Mouse (Mus musculus): Measurements from ENCODE around the gene Gpc5. TPM values are rescaled to one million over a fixed set of nuclear protein-coding genes. Genes with fewer than 3 reads are reported as not detected.

Gpc5 gene
- polyA plus RNA-seq, 2 experiments: 0.05 TPM; not detected in 1

DNA sequence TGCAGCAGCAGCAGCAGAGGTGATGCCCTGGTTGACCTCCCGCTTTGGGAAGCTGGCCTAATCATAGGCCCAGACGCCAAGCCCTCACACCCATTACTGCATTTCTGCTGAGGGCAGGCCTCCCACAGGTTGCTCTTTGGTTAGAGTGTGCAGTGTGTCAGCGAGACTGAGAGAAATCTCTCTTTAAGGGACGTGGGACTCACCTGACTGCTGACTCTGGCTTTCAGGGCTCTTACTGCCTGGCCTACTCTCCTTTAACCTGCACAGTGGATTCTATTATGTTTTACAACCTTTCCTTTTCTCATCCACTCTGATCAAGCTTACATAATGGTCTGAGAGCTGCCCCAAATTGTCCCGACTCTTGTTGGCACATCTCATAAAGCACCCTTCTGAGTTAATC, 234.4 kb downstream of the Gpc5 start:
- Histone ChIP-seq H3K36me3 (replicated peaks; ENCODE audit: control insufficient read depth, insufficient read depth, low read depth) (no peaks in the 10 kb centered on the region), H3K4me2 (ENCODE audit: low read depth) (no peak overlapping the region), H3K4me3 (ENCODE audit: insufficient read depth in 1 of 2, low read depth in 2 of 2, low read length in 2 of 2) (no peak overlapping the region), H3K27me3 (ENCODE audit: control insufficient read depth, insufficient read depth, low read length) (no peaks in the 10 kb centered on the region), H3K4me1 (replicated peaks; ENCODE audit: control insufficient read depth in 2 of 2, insufficient read depth in 2 of 2, low read length in 1 of 2) (no peaks in the 10 kb centered on the region), H3K9ac (replicated peaks) (no peak overlapping the region), H3K9me3 (ENCODE audit: control insufficient read depth, low read length) (no peaks in the 10 kb centered on the region), H3K27ac (no peak overlapping the region)
- no peak for TF ChIP-seq EP300 (IDR thresholded peaks at IDR 0.05; ENCODE audit: low read depth)
- TF ChIP-seq CTCF (IDR thresholded peaks at IDR 0.05; ENCODE audit: low read depth): no peak
- ATAC-seq (ENCODE audit: insufficient read depth): no peak
- 57% methylated on average over 5 of the region's 5 CpGs for WGBS (ENCODE audit: insufficient replicate concordance)
- DNase-seq (ENCODE audit: low read depth in 3 of 3, low spot score in 3 of 3): no peak

DNA sequence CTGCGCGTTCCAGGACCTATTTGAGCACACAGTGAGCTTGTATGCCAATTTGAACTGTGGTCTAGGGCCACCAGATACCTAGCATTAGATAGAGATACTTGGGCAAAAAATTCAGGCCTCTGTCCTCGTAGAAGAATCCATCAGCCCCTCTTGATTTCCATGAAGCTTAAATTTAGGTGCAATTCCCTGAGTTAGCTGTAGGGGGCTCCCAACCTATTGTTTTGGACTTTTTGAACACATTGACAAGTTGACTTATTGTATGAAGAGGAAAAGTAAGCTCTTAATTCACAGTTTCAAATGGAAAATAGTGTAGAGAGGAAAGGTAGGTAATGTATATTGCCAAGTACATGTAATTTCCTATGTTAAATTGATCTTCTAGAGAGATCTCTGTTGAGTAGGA, 247.1 kb downstream of the Gpc5 start:
- TF ChIP-seq CTCF (IDR thresholded peaks at IDR 0.05; ENCODE audit: low read depth) (peak; percentile 26; the same call in 1 of the 2 replicates), EP300 (IDR thresholded peaks at IDR 0.05; ENCODE audit: low read depth) (no peak)
- WGBS (ENCODE audit: insufficient replicate concordance): 52% methylated on average over 3 of the region's 3 CpGs
- H3K36me3 ChIP-seq (replicated peaks; ENCODE audit: control insufficient read depth, insufficient read depth, low read depth): no peaks in the 10 kb centered on the region
- no peaks in the 10 kb centered on the region for H3K27me3 ChIP-seq (ENCODE audit: control insufficient read depth, insufficient read depth, low read length)
- H3K4me3 ChIP-seq (ENCODE audit: insufficient read depth in 1 of 2, low read depth in 2 of 2, low read length in 2 of 2): no peak overlapping the region
- H3K4me2 ChIP-seq (ENCODE audit: low read depth): no peak overlapping the region
- no peak overlapping the region for H3K9ac ChIP-seq (replicated peaks)
- ATAC-seq (ENCODE audit: insufficient read depth): no peak
- H3K27ac ChIP-seq: no peak overlapping the region
- DNase-seq (ENCODE audit: low read depth in 3 of 3, low spot score in 3 of 3): no peak
- no peaks in the 10 kb centered on the region for H3K4me1 ChIP-seq (replicated peaks; ENCODE audit: control insufficient read depth in 2 of 2, insufficient read depth in 2 of 2, low read length in 1 of 2)
- H3K9me3 ChIP-seq (ENCODE audit: control insufficient read depth, low read length): no peaks in the 10 kb centered on the region

GRCm38 (mm10) chr14:115342597-115342996, 250.6 kb downstream of the Gpc5 start:
- 45% methylated on average over 2 of the region's 2 CpGs for WGBS (ENCODE audit: insufficient replicate concordance)
- no peak for ATAC-seq (ENCODE audit: insufficient read depth)
- H3K4me1 ChIP-seq (replicated peaks; ENCODE audit: control insufficient read depth in 2 of 2, insufficient read depth in 2 of 2, low read length in 1 of 2): no peaks in the 10 kb centered on the region

DNA sequence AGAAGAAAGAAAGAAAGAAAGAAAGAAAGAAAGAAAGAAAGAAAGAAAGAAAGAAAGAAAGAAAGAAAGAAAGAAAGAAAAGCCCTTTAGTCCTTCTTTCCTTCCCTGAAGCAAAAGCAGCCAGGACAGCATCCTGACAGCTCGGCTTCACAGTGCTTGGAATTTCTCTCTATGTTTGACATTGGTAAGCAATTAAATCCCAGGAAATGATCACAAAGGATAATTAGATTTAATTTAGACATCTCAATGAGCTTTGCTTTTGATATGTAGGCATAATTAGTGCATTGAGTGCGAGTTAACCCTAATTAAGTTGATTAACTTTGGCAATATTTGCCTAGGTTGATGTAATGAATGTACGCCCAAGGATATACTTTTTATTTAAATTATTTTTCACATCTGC, 257.4 kb downstream of the Gpc5 start:
- H3K4me3 ChIP-seq (ENCODE audit: insufficient read depth in 1 of 2, low read depth in 2 of 2, low read length in 2 of 2): no peak overlapping the region
- no peak for ATAC-seq (ENCODE audit: insufficient read depth)
- no peak overlapping the region for H3K9ac ChIP-seq (replicated peaks)
- no peak for DNase-seq (ENCODE audit: low read depth in 3 of 3, low spot score in 3 of 3)
- no peak overlapping the region for H3K4me2 ChIP-seq (ENCODE audit: low read depth)
- no peak for TF ChIP-seq CTCF (IDR thresholded peaks at IDR 0.05; ENCODE audit: low read depth)
- TF ChIP-seq EP300 (IDR thresholded peaks at IDR 0.05; ENCODE audit: low read depth): no peak
- no peaks in the 10 kb centered on the region for H3K4me1 ChIP-seq (replicated peaks; ENCODE audit: control insufficient read depth in 2 of 2, insufficient read depth in 2 of 2, low read length in 1 of 2)
- H3K27ac ChIP-seq: no peak overlapping the region
- H3K9me3 ChIP-seq (ENCODE audit: control insufficient read depth, low read length): no peaks in the 10 kb centered on the region
- H3K36me3 ChIP-seq (replicated peaks; ENCODE audit: control insufficient read depth, insufficient read depth, low read depth): no peaks in the 10 kb centered on the region
- no peaks in the 10 kb centered on the region for H3K27me3 ChIP-seq (ENCODE audit: control insufficient read depth, insufficient read depth, low read length)
- WGBS (ENCODE audit: insufficient replicate concordance): 60% methylated on average over 3 of the region's 3 CpGs

More at GRCm38 (mm10) chr14:115342597-115342996, 250.6 kb downstream of the Gpc5 start:
- DNase-seq (ENCODE audit: low read depth in 3 of 3, low spot score in 3 of 3): no peak
- Histone ChIP-seq H3K27ac (no peak overlapping the region), H3K4me3 (ENCODE audit: insufficient read depth in 1 of 2, low read depth in 2 of 2, low read length in 2 of 2) (no peak overlapping the region), H3K9me3 (ENCODE audit: control insufficient read depth, low read length) (no peaks in the 10 kb centered on the region), H3K36me3 (replicated peaks; ENCODE audit: control insufficient read depth, insufficient read depth, low read depth) (no peaks in the 10 kb centered on the region), H3K9ac (replicated peaks) (no peak overlapping the region), H3K4me2 (ENCODE audit: low read depth) (no peak overlapping the region), H3K27me3 (ENCODE audit: control insufficient read depth, insufficient read depth, low read length) (no peaks in the 10 kb centered on the region)
- no peak for TF ChIP-seq EP300 (IDR thresholded peaks at IDR 0.05; ENCODE audit: low read depth)
- TF ChIP-seq CTCF (IDR thresholded peaks at IDR 0.05; ENCODE audit: low read depth): no peak

GRCm38 (mm10) chr14:115365320-115365935, 273.4 kb downstream of the Gpc5 start:
- Histone ChIP-seq H3K4me3 (ENCODE audit: insufficient read depth in 1 of 2, low read depth in 2 of 2, low read length in 2 of 2) (no peak overlapping the region), H3K9me3 (ENCODE audit: control insufficient read depth, low read length) (no peaks in the 10 kb centered on the region), H3K9ac (replicated peaks) (no peak overlapping the region), H3K27ac (no peak overlapping the region), H3K27me3 (ENCODE audit: control insufficient read depth, insufficient read depth, low read length) (no peaks in the 10 kb centered on the region), H3K36me3 (replicated peaks; ENCODE audit: control insufficient read depth, insufficient read depth, low read depth) (no peaks in the 10 kb centered on the region), H3K4me2 (ENCODE audit: low read depth) (no peak overlapping the region), H3K4me1 (replicated peaks; ENCODE audit: control insufficient read depth in 2 of 2, insufficient read depth in 2 of 2, low read length in 1 of 2) (no peaks in the 10 kb centered on the region)
- 53% methylated on average over 3 of the region's 3 CpGs for WGBS (ENCODE audit: insufficient replicate concordance)
- TF ChIP-seq CTCF (IDR thresholded peaks at IDR 0.05; ENCODE audit: low read depth) (no peak), EP300 (IDR thresholded peaks at IDR 0.05; ENCODE audit: low read depth) (no peak)
- DNase-seq (ENCODE audit: low read depth in 3 of 3, low spot score in 3 of 3) (no peak), ATAC-seq (ENCODE audit: insufficient read depth) (no peak)
